Mouse (Mus musculus): Measurements from ENCODE around the gene 9530053A07Rik. TPM values are rescaled to one million over a fixed set of nuclear protein-coding genes. Genes with fewer than 3 reads are reported as not detected.

Gene 9530053A07Rik
- total RNA-seq, 2 experiments from 2014 or later, result not detected

DNA sequence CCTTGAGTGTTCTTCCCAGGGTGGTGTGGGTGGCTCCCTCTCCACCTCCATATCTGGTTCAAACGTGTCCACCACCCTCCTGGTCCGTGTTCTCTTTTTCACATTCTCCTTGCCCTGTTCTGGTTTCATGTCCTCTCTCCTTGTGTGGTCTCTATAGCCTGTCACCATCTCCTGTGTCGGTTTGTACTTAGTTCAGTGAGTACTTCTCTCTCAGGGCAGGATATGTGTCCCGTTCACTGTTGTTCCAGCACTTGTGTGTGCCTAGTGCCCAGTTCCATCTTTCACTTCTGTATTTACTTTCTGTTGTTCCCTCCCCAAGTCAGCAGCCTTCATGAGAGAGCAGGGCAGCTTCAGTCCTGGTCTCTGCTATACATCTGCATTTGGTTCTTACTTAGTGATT, 46.1 kb downstream of the 9530053A07Rik start:
- DNase-seq, result no peak

DNA sequence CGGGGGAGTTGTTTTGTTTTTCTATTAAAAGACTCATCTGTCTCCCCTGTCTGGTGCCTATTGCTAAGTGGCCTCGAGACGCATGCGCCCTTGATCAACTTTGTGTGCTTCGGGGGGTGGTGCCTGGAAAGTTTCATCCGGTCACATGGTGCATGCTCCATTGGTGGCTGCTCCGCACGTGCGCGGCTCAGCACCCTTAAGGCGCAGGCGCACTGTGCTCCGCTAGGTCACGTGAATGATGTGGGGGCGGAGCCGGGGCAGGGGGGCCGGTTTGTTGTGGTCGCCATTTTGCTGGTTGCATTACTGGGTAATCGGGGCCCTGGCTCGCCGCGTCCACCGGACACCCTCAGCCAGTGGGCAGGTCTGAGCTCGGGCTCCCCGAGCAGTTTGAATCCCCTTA, 50.0 kb downstream of the 9530053A07Rik start, which contains the start of gene Dyrk1b:
Dyrk1b (plus strand) TSS at position 242 of the 400 bp plus-strand sequence.
- DNase-seq, result peak; percentile 98

DNA sequence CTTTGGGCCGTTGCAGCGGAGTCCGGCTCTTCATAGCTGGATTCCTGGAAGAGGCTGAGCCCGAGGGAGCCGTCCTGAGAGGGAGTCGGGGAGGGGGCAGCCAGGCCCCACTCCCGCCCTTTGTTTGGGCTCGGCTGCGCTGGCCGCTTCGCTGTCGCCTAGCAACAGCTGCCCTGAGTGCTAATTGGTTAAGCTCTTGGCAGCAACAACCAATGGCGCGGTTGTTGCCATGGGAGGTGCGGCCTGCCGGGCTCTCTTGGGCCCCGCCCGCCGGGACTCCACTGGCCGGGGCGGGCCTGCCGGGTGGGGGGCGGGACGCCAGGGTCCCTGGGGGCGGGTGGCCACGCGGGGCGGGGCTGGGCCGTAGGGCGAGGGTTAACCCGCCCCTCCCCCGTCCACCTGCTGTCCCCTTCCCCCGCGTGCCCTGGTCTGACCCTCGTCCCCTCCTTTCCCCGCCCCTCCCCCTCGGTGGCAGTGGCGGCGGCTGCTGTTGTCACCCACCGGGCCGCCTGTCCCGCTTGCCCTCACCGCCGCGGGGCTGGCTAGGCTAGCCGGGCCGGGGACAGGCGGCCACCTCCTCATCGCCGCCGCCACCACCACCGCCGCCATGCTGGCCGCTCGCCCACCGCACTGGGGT, 50.6 kb downstream of the 9530053A07Rik start:
- DNase-seq, result peak; percentile 92

DNA sequence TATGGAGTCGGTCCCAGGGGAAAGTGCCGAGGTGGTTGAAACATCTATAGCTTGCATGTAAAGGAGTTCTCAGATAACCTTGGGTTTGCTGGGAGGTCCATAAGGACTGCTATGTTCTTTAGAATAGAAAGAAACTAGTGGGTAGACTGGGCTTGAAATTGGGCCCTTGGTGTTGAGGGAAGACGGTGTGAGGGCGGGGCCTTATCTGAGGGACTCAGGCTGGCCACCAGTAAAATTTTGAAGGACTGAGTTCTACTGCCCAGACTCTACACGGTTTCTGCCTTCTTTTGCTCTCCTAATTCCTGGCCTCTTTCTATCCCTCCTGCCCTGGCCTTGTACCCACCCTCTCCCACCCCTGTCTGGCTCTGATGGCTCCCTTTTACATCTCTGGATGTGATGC, 51.6 kb downstream of the 9530053A07Rik start:
- DNase-seq, result no peak

DNA sequence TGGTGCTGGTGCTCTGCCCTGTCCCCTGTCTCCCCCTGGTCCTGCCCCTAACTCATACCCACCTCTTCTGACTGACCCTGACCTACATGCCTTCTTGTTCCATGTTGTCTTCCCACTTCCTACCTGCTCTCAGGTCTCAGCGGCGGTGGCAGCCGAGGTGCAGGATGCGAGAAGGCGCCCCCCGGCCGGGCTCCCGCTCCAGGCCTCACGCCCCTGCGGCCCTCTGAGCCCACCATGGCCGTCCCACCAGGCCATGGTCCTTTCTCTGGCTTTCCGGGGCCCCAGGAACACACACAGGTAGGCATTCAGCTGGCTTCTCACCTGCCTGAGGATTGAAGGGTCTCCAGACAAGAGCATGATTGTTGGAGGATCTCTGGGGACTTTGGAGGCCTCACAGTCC, 52.1 kb downstream of the 9530053A07Rik start:
- no peak for DNase-seq

DNA sequence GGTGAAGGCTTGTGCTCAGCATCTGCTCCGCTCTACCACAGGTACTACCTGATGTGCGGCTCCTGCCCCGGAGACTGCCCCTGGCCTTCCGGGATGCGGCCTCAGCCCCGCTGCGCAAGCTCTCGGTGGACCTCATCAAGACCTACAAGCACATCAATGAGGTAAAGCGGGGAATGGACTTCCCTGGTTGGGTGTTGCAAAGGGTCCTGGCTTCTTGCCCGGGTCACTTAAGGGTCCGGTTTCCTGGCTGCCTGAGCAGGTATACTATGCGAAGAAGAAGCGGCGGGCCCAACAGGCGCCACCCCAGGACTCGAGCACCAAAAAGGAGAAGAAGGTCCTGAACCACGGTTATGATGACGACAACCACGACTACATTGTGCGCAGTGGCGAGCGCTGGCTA, 53.1 kb downstream of the 9530053A07Rik start:
- DNase-seq, result peak; percentile 51

DNA sequence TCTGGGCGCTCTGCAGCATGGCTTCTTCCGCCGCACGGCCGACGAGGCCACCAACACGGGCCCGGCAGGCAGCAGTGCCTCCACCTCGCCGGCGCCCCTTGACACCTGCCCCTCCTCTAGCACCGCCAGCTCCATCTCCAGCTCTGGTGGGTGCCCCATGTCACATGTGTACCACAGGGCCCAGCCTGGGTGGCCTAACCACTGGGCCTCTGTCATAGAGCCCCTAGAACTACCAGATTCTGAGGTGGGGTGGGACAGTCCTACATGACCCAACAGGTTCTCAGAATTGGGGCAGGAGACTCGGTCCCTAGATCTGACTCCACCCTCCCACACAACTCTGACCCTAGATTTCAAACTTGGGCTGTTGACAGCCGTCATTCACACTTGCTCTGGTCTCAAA, 56.6 kb downstream of the 9530053A07Rik start:
- DNase-seq, result no peak

DNA sequence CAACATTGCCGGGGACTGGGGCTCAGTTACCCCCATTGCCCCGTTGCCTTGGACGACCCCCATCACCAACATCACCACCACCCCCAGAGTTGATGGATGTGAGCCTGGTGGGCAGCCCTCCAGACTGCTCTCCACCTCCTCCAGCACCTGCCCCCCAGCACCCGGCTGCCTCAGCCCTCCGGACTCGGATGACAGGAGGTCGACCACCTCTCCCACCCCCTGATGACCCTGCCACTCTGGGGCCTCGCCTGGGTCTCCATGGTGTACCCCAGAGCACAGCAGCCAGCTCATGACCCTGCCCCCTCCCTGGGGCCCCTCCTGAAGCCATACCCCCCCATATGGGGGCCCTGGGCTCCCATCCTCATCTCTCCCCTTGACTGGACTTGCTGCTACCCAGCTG, 57.4 kb downstream of the 9530053A07Rik start:
- DNase-seq, result no peak

DNA sequence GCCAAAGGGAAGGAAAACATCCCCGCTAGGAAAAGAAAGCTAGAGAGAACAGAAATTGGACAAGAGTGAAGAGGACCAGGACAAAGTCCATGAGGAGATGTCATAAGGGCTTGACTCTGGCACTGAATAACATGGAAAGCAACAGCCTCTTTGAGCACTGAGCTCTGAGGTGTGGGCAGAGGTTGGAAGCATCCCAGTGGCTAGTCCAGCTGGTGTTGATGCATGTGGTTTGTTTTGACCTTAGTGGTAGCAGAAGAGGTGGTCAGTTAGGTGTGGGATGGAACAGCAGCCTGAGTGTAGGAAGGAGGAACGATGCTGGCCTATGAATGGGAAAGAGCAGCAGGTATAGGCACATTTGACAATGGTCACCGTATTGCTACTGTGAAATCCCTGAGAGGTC, 62.2 kb downstream of the 9530053A07Rik start:
- DNase-seq, result no peak

DNA sequence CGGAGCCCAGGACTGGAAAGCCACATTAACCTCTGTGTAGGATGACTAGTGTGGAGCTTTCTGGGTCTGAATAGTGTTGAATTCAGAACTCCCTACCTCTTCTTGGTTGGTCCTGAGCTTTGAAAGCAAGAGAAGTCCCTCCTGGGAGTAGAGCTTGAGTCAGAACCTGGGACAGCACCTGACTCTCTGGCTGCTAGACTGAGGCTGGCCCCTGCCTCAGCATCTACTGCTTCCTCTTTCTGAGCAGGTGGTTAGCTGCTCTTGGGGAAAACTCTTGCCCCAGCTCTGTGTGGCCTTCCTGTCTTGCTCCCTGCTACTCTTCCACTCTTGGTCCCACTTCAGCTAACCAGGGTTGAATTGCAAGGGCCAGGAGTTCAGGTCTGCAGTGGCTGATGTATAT, 62.6 kb downstream of the 9530053A07Rik start:
- no peak for DNase-seq

DNA sequence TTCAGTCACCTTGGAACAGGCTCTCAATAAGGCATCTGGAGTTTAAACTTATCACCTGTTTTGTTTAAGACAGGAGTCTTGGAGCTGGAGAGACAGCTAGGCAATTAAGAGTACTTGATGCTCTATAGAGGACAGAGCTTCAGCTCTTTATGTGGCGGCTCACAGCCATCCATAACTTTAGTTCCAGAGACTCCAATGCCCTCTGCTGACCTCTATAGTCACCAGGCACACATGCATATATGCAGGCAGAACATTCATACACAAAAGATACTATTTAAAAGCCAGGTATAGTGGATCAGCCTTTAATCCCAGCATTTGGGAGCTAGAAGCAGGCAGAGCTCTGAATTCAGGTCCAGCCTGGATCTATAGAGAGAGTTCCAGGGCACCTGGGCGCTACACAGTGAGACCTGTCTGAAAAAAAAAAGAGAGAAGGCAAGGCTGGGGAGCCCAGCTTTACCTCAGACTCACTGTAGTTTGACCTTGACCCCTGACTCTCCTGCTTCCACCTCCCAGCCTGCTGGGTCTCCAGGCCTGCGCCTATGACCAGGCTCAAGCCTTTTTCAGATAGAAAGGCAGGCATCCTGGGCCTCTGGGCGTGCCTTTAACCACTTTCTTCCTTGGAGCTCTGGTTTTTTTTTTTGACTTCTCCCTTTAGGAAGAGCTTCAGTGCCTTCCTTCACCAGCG, 66.3 kb downstream of the 9530053A07Rik start:
- DNase-seq, result no peak

DNA sequence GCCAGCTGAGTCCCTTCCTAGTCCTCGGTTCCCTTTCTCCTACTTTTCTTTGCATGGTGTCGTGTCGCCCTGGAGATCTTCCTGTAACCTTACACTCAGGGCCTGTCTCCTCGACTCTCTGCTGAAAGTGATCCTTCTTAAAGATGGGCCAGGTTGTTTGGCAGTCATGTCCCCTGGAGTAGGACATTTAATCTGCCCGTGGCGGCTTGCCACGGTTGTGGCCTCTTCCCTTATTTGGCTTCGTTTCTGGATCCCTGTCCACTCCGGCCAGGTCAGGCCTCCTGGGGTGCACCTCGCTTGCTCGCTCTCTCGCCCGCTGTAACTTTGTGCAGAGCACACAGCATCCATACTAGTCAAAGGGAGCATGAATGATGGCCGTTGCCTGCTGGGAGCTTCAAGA, 67.3 kb downstream of the 9530053A07Rik start:
- peak; percentile 74 for DNase-seq

DNA sequence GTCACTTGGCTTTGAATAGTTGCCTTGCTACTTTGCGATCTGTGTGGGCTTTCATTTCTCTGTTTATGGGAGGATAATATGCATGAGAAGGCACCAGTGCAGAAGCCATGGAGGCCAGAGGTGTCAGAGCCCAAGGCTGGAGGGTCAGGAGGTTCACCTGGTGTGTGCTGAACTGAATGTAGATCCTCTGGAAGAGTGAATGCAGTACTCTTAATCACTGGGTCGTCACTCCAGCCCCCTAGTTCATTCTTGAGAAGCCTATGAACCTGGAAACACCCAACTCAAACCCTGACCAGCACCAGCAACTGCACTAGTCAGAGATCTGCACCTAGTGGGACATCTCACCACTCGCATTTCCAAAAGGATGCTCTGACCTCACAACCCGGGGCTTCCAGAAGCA, 69.8 kb downstream of the 9530053A07Rik start:
- DNase-seq, result no peak

DNA sequence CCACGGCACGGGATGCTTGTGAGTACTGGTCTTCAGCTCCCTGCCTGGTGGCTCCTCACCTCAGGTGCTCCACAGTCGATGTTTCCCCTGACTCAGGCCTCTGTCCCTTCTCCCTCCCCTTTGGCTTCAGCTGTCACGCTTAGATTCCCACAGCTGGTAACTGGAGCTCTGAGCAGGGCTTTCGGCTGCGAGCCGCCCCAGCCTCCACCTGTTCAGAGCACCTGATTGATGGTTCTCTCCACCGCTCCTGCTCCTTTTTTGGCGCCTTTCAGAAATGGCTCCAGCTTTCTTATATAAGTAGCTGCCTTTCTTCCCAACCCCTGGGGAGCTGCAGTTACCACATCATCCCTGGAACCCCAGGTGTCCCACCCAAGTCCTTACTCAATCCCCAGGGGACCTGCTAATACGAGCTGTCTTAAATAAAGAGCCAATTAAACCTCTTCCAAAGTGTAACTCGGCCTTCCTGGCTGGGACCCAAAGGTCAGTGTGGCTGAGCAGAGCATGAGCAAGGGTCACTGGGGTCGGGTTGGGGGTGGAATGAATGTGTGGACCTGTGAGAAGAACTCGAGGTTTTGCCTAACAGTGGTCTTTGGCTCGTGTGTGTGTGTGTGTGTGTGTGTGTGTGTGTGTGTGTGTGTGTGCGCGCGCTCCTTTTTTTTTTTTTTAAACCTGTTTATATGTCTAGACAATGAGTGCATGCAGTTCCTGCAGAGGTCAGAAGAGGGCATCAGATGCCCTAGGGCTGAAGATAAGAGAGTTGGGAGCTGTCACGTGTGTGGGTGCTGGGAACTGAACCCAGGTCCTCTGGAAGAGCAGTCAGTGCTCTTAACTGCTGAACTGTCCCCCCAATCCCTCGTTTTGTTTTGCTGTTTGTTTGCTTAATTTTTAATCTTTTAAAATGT, 74.2 kb downstream of the 9530053A07Rik start:
- peak; percentile 74 for DNase-seq

DNA sequence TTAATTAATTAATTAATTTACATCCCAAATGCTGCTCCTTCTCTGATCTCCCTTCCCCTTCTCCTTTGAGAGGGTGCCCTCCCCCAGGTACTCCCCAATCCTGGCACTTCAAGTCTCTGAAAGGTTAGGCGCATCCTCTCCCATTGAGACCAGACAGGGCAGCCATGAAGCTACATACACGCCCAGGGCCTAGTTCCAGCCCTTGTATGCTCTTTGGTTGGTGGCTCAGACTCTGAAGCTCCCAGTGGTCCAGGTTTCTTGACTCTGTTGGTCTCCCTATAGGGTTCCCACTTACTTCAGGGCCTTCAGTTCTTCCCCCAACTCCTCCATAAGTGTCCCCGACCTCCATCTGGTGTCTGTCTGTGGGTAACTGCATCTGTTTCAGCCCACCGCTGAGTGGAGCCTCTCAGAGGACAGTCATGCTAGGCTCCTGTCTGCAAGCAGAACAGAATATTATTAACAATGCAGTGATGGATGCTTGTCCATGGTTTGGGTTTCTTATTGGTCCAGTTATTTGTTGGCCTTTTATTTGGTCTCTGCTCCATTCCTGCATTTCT, 76.9 kb downstream of the 9530053A07Rik start:
- no peak for DNase-seq

DNA sequence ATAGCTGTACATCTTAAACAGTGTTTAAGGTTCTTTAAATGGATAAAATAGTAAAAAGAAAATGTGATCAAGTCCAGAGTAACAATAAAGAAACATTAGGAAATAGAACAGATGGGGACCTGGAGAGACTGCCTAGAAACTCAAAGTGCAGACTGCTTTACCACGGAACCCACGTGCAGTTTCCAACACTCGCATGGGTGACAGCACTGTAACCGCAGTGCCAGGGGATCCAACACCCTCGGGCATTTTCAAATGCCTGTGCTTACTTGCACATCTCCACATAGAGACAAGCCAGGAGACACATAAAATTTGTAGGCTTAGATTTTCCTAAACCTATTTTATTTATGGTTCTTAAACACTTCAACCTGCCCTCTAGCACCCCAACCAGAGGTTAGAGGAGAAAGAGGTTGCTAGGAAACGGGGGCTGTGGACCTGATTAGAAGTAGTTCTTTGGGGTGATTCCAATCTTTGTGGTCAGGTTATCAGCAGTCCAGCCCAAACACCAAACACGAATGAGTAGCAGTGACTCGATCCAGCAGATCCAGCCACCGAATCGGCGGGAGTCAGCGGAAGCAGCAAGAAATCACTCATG, 79.2 kb downstream of the 9530053A07Rik start:
- no peak for DNase-seq

DNA sequence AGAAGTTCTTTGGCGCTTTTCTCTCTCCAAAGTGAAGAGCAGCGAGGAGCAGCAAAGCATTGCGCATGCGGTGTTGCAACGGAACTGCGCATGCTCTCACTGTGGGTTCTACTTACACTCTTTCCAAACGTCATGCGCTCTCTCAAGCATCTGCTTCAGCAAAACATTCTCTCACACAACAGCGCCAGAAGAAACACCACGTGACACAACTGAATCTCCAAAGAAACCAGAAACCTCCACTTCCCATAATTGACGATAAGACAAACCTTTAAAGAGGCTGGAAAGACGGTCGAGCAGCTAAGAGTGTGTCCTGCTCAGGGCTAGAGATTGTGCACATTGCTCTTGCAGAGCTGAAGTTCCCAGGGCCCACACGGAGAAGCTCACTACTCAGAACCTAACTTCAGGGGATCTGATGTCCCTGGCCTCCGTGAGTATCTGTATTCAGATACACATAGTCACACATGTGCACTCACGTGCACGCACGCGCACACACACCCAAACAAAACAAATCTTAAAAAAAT, 79.8 kb downstream of the 9530053A07Rik start:
- DNase-seq, result peak; percentile 63

DNA sequence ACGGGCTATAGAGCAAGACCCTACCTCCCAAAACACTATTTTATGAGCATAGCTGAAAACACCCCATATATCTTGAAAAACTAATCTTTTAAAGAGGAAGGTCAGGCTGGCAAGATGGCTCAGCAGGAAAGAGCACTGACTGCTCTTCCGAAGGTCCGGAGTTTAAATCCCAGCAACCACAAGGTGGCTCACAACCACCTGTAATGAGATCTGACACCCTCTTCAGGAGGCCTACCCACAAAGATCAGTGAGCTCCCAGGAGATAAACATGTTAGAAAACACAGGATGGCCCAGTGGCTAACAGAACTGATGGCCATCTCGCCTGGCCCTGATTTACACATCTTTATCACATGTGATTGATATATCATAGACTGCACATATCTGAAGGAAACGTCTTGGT, 81.5 kb downstream of the 9530053A07Rik start:
- no peak for DNase-seq

DNA sequence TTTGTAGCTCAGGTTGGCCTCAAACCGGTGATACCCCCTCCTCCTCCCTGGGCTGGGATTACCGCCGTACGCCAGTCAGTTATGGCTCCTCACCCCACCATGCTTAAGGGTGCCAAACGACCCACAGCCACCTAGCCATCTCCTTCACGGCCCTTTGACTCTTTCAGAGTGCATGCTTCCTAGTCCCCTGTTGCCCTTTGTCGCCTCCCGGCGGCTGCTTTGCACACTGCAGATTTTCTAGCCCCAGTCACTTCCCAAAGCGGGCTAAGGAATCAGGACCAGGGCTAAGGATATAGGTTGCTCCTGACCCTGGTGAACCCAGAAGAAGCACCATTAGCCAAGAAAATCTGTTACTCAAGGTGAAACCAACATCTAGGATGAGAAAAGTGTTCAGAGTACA, 84.9 kb downstream of the 9530053A07Rik start:
- DNase-seq, result peak; percentile 83

All from gastrocnemius, postnatal 10 days (tissue).